Mouse (Mus musculus) kidney, embryonic 14.5 days (tissue): Measurements from ENCODE around the gene Parl. TPM values are rescaled to one million over a fixed set of nuclear protein-coding genes. Genes with fewer than 3 reads are reported as not detected.

Source experiments
- ATAC-seq: fragments of 200-750 bp; cut with Nextera tagmentation; 2 replicates; pipeline ENCODE4 v1.8.0; 2017; ENCODE audit warnings: moderate number of reproducible peaks, mild to moderate bottlenecking, moderate TSS enrichment, moderate library complexity; ENCODE audit not compliant: low FRiP score, low TSS enrichment
- H3K27ac ChIP-seq: fragments of 300-500 bp; sonication (generic); 2 replicates; pipeline ENCODE4 v1.5.1; 2014; ENCODE audit warnings: low read depth, mild to moderate bottlenecking, low read length, moderate library complexity, mixed read lengths
- H3K27me3 ChIP-seq: fragments of 300-500 bp; sonication (generic); 2 replicates; pipeline ENCODE4 v1.6.1; 2014; ENCODE audit warnings: mild to moderate bottlenecking, low read length; ENCODE audit not compliant: control insufficient read depth, insufficient read depth
- H3K36me3 ChIP-seq: fragments of 300-500 bp; sonication (generic); 2 replicates; pipeline ENCODE4 v1.6.1; 2014; ENCODE audit warnings: low read length, mixed read lengths; ENCODE audit not compliant: control insufficient read depth, insufficient read depth
- H3K4me1 ChIP-seq: fragments of 300-500 bp; sonication (generic); 2 replicates; pipeline ENCODE4 v1.6.1; 2014; ENCODE audit warnings: low read length, mixed read lengths; ENCODE audit not compliant: control insufficient read depth, insufficient read depth
- H3K4me2 ChIP-seq: fragments of 300-500 bp; sonication (generic); replicated peaks from 2 replicates; pipeline ENCODE4 v1.6.1; 2014; ENCODE audit warnings: low read depth, mild to moderate bottlenecking, low read length
- H3K4me3 ChIP-seq: fragments of 300-500 bp; sonication (generic); 2 replicates; pipeline ENCODE4 v1.5.1; 2014; ENCODE audit warnings: mild to moderate bottlenecking, low read length
- H3K9ac ChIP-seq: fragments of 300-500 bp; sonication (generic); 2 replicates; pipeline ENCODE4 v1.6.1; 2014; ENCODE audit warnings: low read depth, mild to moderate bottlenecking, low read length, moderate library complexity
- H3K9me3 ChIP-seq: fragments of 300-500 bp; sonication (generic); 2 replicates; pipeline ENCODE4 v1.6.1; 2016; ENCODE audit warnings: low read length; ENCODE audit not compliant: control insufficient read depth
- WGBS: fragments of 180-500 bp; shearing (Covaris S2); extraction: QIAGEN DNeasy Blood & Tissue Kit; methylation state at CpG from one replicate; pipeline ENCODE4 v1.1.7; 2014; 5-methylcytosine and 5-hydroxymethylcytosine counted together
- polyA plus RNA-seq: library from polyadenylated mRNA; unstranded; fragments of >200 nt; fragmentation: Nextera tagmentation; extraction: Ambion mirVana; gene quantifications from 2 replicates; pipeline ENCODE4 v1.2.1, GENCODE M21; 2014

The Parl gene
- polyA plus RNA-seq, 1 experiment from 2014 or later = 110 TPM

- H3K9me3 ChIP-seq = no peaks in the 10 kb centered on the region
- H3K36me3 ChIP-seq = no peaks in the 10 kb centered on the region
- H3K4me1 ChIP-seq = no peaks in the 10 kb centered on the region
- no peak overlapping the region for H3K4me3 ChIP-seq
- 87% methylated on average over 4 of the region's 4 CpGs for WGBS
- no peak overlapping the region for H3K4me2 ChIP-seq
- no peak overlapping the region for H3K27ac ChIP-seq
- no peak overlapping the region for H3K9ac ChIP-seq
- no peak for ATAC-seq
- H3K27me3 ChIP-seq = no peaks in the 10 kb centered on the region
Measured at GRCm38 (mm10) chr16:20315266-20315665, 13.1 kb upstream of the Parl start.

GRCm38 (mm10) chr16:20312272-20312671 is 10.1 kb upstream of the Parl start:
- H3K9ac ChIP-seq = no peak overlapping the region
- no peak for ATAC-seq
- no peaks in the 10 kb centered on the region for H3K36me3 ChIP-seq
- H3K9me3 ChIP-seq = no peaks in the 10 kb centered on the region
- H3K4me2 ChIP-seq = no peak overlapping the region
- H3K27ac ChIP-seq = no peak overlapping the region
- H3K4me3 ChIP-seq = no peak overlapping the region
- WGBS = 62% methylated on average over 14 of the region's 14 CpGs
- no peaks in the 10 kb centered on the region for H3K4me1 ChIP-seq
- H3K27me3 ChIP-seq = no peaks in the 10 kb centered on the region

- Histone ChIP-seq H3K9me3 (no peaks in the 10 kb centered on the region), H3K36me3 (peaks cover 21% of the 10 kb centered on the region; the same call in 1 of the 2 replicates), H3K4me2 (0 out of 2 replicates have a peak overlapping the region, but pooled peaks have one; percentile 1), H3K27ac (no peak overlapping the region), H3K4me3 (no peak overlapping the region), H3K4me1 (peaks cover 12% of the 10 kb centered on the region; the same call in 1 of the 2 replicates), H3K27me3 (no peaks in the 10 kb centered on the region), H3K9ac (no peak overlapping the region)
- WGBS = 84% methylated on average over 2 of the region's 2 CpGs
- no peak for ATAC-seq
Measured at GRCm38 (mm10) chr16:20300076-20300475, 2.1 kb downstream of the Parl start.

DNA sequence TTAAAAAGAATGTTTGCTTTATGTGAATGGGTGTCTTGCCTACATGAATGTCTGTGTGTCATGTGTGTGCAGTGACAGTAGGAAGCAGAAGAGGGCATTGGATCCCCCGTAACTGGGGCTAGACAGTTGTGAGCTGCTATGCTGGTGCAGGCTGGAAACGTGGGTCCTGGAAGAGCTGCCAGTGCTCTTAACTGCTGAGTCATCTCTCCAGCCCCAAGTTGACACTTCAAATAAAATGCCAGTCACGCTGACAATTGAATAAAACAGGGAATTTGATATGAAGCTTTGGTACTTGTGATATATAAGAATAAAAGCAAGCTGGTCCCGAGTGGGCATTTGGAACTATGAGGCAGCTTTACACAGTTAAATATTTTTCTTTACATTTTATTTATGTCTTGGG is 21.9 kb downstream of the Parl start:
- H3K36me3 ChIP-seq = peaks cover 61% of the 10 kb centered on the region
- 86% methylated on average over 4 of the region's 4 CpGs for WGBS

GRCm38 (mm10) chr16:20279395-20279794 is 22.8 kb downstream of the Parl start:
- no peak overlapping the region for H3K27ac ChIP-seq
- H3K36me3 ChIP-seq = peaks cover 53% of the 10 kb centered on the region
- no peak overlapping the region for H3K4me3 ChIP-seq
- H3K4me2 ChIP-seq = no peak overlapping the region
- H3K27me3 ChIP-seq = no peaks in the 10 kb centered on the region
- H3K9ac ChIP-seq = no peak overlapping the region
- H3K4me1 ChIP-seq = no peaks in the 10 kb centered on the region
- no peak for ATAC-seq
- H3K9me3 ChIP-seq = no peaks in the 10 kb centered on the region; the same call in 1 of the 2 replicates
- 91% methylated on average over 5 of the region's 5 CpGs for WGBS

More for the DNA sequence above, 21.9 kb downstream of the Parl start:
- H3K27me3 ChIP-seq = no peaks in the 10 kb centered on the region
- H3K4me3 ChIP-seq = no peak overlapping the region
- H3K4me2 ChIP-seq = no peak overlapping the region
- no peaks in the 10 kb centered on the region; the same call in 1 of the 2 replicates for H3K9me3 ChIP-seq
- no peak for ATAC-seq
- no peak overlapping the region for H3K9ac ChIP-seq
- no peaks in the 10 kb centered on the region for H3K4me1 ChIP-seq
- H3K27ac ChIP-seq = no peak overlapping the region

DNA sequence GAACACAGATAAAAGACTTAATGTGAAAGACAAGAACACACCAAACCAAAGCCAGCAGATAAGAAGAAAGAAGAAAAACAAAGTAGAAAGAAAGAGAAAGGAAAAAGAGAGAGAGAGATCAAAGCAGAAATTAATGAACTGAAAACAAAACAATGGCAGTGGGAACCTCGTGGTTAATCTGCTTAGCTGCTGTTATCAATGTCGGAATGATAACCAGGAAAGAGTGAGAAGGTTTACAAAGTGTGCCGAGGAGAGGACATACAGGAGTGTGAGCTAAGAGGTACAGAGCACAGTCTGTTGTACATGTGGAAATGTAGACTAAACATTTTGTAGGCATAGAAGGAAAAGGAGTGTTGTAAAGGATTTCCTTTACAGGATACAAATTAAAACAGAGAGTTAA is 29.2 kb downstream of the Parl start:
- H3K9me3 ChIP-seq = no peaks in the 10 kb centered on the region; the same call in 1 of the 2 replicates
- ATAC-seq = no peak
- 24% methylated on average over 3 of the region's 3 CpGs for WGBS
- peaks cover 2% of the 10 kb centered on the region; the same call in 1 of the 2 replicates for H3K36me3 ChIP-seq
- no peaks in the 10 kb centered on the region for H3K4me1 ChIP-seq
- H3K4me3 ChIP-seq = no peak overlapping the region
- no peak overlapping the region for H3K4me2 ChIP-seq
- no peak overlapping the region for H3K9ac ChIP-seq
- H3K27ac ChIP-seq = no peak overlapping the region
- no peaks in the 10 kb centered on the region for H3K27me3 ChIP-seq

DNA sequence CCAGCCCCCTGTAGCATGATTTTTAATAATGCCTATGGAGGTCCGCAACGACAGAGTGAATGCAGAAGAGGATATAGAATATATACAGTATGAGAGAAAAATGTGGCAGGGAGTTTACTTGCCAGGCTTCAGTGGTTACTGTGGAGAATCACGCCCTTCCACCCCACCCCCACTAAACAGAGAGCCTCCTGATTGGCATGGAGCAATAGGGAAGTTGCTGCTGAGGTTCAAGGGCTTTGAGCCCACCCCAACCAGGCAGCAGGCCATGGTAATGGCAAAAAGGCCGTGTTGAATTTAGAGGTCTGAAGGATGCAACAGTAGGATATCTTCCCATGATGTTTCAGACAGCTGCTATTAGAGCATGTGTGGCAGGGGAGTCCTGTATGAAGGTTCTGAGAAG is 30.8 kb downstream of the Parl start:
- Histone ChIP-seq H3K36me3 (no peaks in the 10 kb centered on the region), H3K9ac (no peak overlapping the region), H3K9me3 (no peaks in the 10 kb centered on the region), H3K4me2 (no peak overlapping the region), H3K4me3 (no peak overlapping the region), H3K4me1 (no peaks in the 10 kb centered on the region), H3K27ac (no peak overlapping the region), H3K27me3 (no peaks in the 10 kb centered on the region)
- ATAC-seq = no peak
- WGBS = 87% methylated on average over 4 of the region's 4 CpGs

GRCm38 (mm10) chr16:20265089-20265488 is 37.1 kb downstream of the Parl start:
- Histone ChIP-seq H3K4me2 (no peak overlapping the region), H3K9ac (no peak overlapping the region), H3K4me3 (no peak overlapping the region), H3K36me3 (no peaks in the 10 kb centered on the region), H3K4me1 (no peaks in the 10 kb centered on the region), H3K27me3 (no peaks in the 10 kb centered on the region), H3K9me3 (no peaks in the 10 kb centered on the region), H3K27ac (no peak overlapping the region)
- WGBS = 78% methylated on average over 7 of the region's 7 CpGs
- ATAC-seq = no peak

DNA sequence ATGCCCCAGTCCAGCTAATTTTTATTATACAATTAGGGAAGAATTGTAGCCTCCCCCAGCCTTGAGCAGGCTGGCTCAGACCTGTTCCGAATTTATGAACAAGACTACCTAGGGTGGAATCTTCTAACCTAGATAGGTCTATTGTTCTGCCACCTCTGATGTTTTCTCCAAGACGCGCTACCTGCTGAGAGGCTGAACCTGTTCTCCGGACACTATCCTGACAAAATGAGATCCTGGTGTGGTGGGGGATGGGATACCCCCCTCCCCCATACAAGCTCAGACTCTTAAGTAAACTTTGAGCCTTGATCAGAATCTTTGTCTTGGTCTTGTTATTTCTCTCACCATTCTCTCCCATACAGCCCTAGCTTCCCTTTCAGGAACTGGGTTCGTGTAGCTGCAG is 44.3 kb downstream of the Parl start:
- 88% methylated on average over 5 of the region's 5 CpGs for WGBS
- H3K4me2 ChIP-seq = no peak overlapping the region
- H3K27ac ChIP-seq = no peak overlapping the region
- no peaks in the 10 kb centered on the region for H3K9me3 ChIP-seq
- no peaks in the 10 kb centered on the region for H3K27me3 ChIP-seq
- ATAC-seq = no peak
- H3K4me1 ChIP-seq = no peaks in the 10 kb centered on the region
- H3K36me3 ChIP-seq = no peaks in the 10 kb centered on the region
- H3K4me3 ChIP-seq = no peak overlapping the region
- H3K9ac ChIP-seq = no peak overlapping the region
